Mouse (Mus musculus) megakaryocyte, embryonic 14.5 days (primary cell): Measurements from ENCODE around the gene Mansc4.

Experiments used
- FLI1 ChIP-seq: IDR thresholded peaks from 2 replicates; pipeline ENCODE4 v1.6.1; 2012; ENCODE audit warnings: low read length, inconsistent platforms, mixed read lengths
- GATA1 ChIP-seq: IDR thresholded peaks from 3 replicates; pipeline ENCODE4 v1.6.1; 2012; ENCODE audit warnings: mixed read lengths, low read length, inconsistent platforms, borderline replicate concordance

DNA sequence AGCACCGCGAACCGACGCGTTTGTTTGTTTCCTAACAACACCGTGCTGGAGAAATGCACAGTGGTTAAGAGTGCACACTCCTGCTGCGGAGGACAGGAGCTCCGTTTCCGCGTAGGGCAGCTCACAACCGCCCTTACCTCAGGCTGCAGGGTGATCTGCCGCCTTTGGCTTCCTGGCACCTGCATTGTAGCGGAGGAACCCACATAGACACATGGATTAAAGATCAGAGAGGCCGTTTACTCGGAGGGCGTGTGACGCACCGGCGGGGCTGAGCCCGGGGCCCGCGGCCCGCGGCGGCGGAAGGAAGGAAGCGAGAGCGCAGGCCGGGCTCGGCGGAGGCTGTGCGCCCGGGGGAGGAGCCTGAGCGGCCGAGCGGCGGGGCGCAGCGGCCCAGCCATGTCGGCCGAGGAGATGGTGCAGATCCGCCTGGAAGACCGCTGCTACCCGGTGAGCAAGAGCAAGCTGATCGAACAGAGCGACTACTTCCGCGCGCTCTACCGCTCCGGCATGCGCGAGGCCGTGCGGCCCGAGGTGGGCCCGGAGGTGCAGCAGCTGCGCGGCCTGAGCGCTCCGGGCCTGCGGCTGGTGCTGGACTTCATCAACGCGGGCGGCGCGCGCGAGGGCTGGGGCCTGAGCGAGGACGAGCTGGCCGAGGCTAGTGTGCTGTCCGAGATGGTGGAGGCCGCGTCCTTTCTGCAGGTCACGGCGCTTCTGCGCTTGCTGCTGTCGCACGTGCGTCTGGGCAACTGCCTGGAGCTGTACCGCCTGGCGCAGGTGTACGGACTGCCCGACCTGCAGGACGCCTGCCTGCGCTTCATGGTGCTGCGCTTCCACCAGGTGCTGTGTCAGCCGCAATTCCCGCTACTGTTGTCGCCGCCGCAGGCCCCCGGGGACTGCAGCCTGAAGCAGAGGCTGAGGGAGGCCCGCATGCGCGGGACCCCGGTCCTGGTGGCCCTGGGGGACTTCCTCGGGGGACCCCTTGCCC lies 4.6 kb upstream of the Mansc4 start, which contains the start of gene Klhl42:
- TF ChIP-seq GATA1 (no peak), FLI1 (no peak)
